Mouse (Mus musculus) embryonic facial prominence, embryonic 10.5 days (tissue): ENCODE results near the gene Igll1. TPM values are rescaled to one million over a fixed set of nuclear protein-coding genes. Genes with fewer than 3 reads are reported as not detected.
A peak's percentile ranks its signal among the peaks of the same experiment; 100 is the strongest.
"Not testable (repeated sequence)": the region's sequence is repeated elsewhere in the genome, so short reads cannot be mapped to it uniquely, and the experiment has no call there.

ENCODE experiments used
- DNase-seq: peaks from one replicate; pipeline ENCODE4 v3.0.0-alpha.2; 2017; ENCODE audit warnings: low spot score
- H3K27ac ChIP-seq: fragments of 300-500 bp; sonication (generic); replicated peaks from 2 replicates; pipeline ENCODE4 v1.5.1; 2016; ENCODE audit warnings: mild to moderate bottlenecking
- H3K27me3 ChIP-seq: fragments of 300-500 bp; sonication (generic); replicated peaks from 2 replicates; pipeline ENCODE4 v1.6.1; 2016; ENCODE audit warnings: low read depth, mild to moderate bottlenecking; ENCODE audit not compliant: poor library complexity, severe bottlenecking
- H3K36me3 ChIP-seq: fragments of 300-500 bp; sonication (generic); replicated peaks from 2 replicates; pipeline ENCODE4 v1.6.1; 2016; ENCODE audit warnings: mild to moderate bottlenecking, moderate library complexity
- H3K4me1 ChIP-seq: fragments of 300-500 bp; sonication (generic); 2 replicates; pipeline ENCODE4 v1.6.1; 2016
- H3K4me3 ChIP-seq: fragments of 300-500 bp; sonication (generic); 2 replicates; pipeline ENCODE4 v1.5.1; 2016; ENCODE audit warnings: mild to moderate bottlenecking, moderate library complexity
- H3K9me3 ChIP-seq: fragments of 300-500 bp; sonication (generic); 2 replicates; pipeline ENCODE4 v1.6.1; 2016; ENCODE audit warnings: mild to moderate bottlenecking
- WGBS: fragments of 180-500 bp; shearing (Covaris S2); methylation state at CpG from one replicate; pipeline ENCODE4 v1.1.7; 2016; 5-methylcytosine and 5-hydroxymethylcytosine counted together
- polyA plus RNA-seq: library from polyadenylated mRNA; unstranded; fragments of >200 nt; fragmentation: Nextera tagmentation; extraction: Ambion mirVana; gene quantifications from 2 replicates; pipeline ENCODE4 v1.2.1, GENCODE M21; 2016

Igll1 gene
- polyA plus RNA-seq, 1 experiment from 2014 or later = not detected

GRCm38 (mm10) chr16:16870617-16871331 lies 7.0 kb upstream of the Igll1 start, which contains the start of the genes Top3b and Vpreb1:
Gene Top3b (plus strand): TSS chr16:16870736.
Gene Vpreb1 (minus strand): TSS chr16:16870843.
- DNase-seq = peak; percentile 96
- H3K27ac ChIP-seq = peak within 1 kb of the TSS; percentile 95
- H3K4me1 ChIP-seq = peaks cover 16% of the 10 kb centered on the region
- no peaks in the 10 kb centered on the region for H3K27me3 ChIP-seq
- H3K9me3 ChIP-seq = 0 out of 2 replicates have a peak, but pooled peaks cover under 1% of the 10 kb centered on the region
- under 1% methylated on average over 49 of the region's 49 CpGs for WGBS
- H3K36me3 ChIP-seq = peaks cover 12% of the 10 kb centered on the region
- H3K4me3 ChIP-seq = peak within 1 kb of the TSS; percentile 83

DNA sequence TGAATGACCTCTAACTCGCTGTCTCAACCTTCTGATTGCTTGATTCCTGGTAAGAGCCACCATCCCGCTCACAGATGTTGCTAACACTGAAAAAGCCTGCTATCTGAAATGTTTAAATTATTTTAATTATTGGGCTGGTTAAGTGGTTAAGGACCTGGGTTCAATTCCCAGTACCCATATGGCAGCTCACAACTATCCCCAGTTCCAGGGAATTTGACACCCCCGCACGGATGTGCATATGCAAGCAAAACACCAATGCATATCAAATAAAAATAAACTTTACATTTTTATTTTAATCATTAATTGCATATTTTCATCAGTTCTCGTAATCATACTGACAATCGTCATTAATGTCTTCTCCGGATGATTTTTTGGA lies 6.4 kb upstream of the Igll1 start:
- WGBS = 34% methylated on average over 7 of the region's 7 CpGs
- DNase-seq = peak; percentile 15
- H3K36me3 ChIP-seq = peaks cover 6% of the 10 kb centered on the region
- peak overlapping the region; percentile 95 for H3K27ac ChIP-seq
- peak overlapping the region; percentile 83 for H3K4me3 ChIP-seq
- no peaks in the 10 kb centered on the region for H3K27me3 ChIP-seq
- no peaks in the 10 kb centered on the region for H3K9me3 ChIP-seq
- H3K4me1 ChIP-seq = peaks cover 17% of the 10 kb centered on the region

DNA sequence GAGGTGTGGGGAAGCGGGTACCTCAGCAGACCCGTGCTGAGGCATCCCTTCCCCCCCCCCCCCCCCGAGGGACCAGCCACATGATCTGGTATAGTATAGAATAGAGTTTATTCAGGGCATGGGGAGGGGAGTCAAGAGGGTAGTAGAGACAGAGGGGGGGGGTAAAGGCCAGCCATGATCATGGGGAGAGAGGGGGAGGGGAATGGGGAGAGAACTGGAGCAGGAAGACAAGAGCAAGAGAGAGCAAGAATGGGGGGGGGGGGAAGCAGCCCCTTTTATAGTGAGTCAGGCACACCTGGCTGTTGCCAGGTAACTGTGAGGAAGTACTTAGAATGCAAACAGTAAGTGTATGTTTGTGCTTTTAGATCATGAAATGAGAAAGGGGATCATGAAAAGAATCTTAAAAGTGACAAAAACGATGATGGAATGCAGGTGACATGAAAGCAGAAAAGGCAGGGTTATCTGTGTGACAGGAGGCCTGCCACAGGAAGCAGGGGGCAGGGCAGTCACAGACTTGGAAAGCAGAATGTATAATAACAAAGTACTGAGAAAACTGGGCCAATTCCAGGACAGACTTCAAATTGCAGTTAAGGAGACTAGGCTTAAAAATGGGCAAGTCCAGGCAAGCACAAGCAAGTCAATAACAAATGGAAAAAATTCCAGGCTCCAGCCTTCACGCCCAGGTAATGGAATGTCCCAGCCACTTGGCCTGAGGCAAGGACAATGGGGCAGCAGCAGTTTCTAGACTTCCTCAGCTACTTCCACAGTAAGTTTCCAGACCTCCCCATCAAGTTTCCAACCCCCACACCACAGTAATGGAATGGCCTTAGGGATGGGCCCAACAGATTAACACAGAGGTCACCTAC lies 2.1 kb upstream of the Igll1 start:
- H3K4me3 ChIP-seq = no peak overlapping the region
- WGBS = 46% methylated on average over 5 of the region's 5 CpGs
- no peaks in the 10 kb centered on the region for H3K9me3 ChIP-seq
- peaks cover 7% of the 10 kb centered on the region; the same call in 1 of the 2 replicates for H3K4me1 ChIP-seq
- no peaks in the 10 kb centered on the region for H3K27me3 ChIP-seq
- no peaks in the 10 kb centered on the region for H3K36me3 ChIP-seq
- no peak overlapping the region for H3K27ac ChIP-seq
- DNase-seq = peak; percentile 37

DNA sequence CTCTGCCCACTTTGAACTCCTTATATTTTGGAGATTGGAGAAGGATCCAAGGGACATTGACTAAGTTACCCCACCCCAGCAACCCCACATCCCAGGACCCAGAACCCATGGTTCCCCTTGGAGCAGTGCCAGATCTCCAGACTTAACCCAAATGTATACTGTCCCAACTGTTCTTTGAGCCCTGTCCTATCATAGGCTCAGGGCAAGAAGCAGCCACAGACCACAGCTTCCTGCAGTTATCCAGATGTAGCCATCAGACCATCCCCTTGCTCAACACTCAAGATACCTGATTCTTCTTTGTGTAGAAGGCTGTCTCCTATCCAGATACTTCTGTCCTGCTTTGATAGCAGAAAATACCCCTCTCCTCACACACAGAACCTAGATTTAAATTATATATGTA lies 1.4 kb upstream of the Igll1 start:
- peaks cover 7% of the 10 kb centered on the region; the same call in 1 of the 2 replicates for H3K4me1 ChIP-seq
- H3K27ac ChIP-seq = no peak overlapping the region
- no peaks in the 10 kb centered on the region for H3K27me3 ChIP-seq
- H3K36me3 ChIP-seq = no peaks in the 10 kb centered on the region
- DNase-seq = no peak
- no peaks in the 10 kb centered on the region for H3K9me3 ChIP-seq
- no peak overlapping the region for H3K4me3 ChIP-seq

DNA sequence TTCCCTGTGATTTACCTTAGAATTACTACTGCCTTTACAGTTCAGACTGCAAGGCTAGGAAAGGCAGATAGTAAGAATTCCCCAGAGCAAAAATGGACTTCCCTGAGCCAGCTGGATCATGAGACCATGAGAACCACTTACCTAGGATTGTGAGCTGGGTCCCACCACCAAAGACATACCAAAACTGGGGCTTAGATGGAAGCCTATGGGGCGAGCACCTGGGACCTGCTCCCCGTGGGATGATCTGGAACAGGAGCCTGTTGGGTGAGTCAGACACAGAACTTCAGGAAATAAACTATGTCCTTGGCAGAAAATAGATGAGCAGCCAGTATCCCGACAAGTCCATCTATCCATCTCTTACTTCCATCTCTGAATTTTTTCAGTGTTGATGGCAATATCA lies 1.5 kb downstream of the Igll1 start:
- no peaks in the 10 kb centered on the region for H3K27me3 ChIP-seq
- no peak overlapping the region for H3K27ac ChIP-seq
- H3K36me3 ChIP-seq = no peaks in the 10 kb centered on the region
- no peak for DNase-seq
- WGBS = 79% methylated on average over 3 of the region's 3 CpGs
- peaks cover 7% of the 10 kb centered on the region; the same call in 1 of the 2 replicates for H3K4me1 ChIP-seq
- no peak overlapping the region for H3K4me3 ChIP-seq
- no peaks in the 10 kb centered on the region for H3K9me3 ChIP-seq

GRCm38 (mm10) chr16:16856731-16857476 lies 6.9 kb downstream of the Igll1 start:
- H3K9me3 ChIP-seq = no peaks in the 10 kb centered on the region
- no peak overlapping the region for H3K27ac ChIP-seq
- 75% methylated on average over 13 of the region's 13 CpGs for WGBS
- no peak overlapping the region for H3K4me3 ChIP-seq
- no peaks in the 10 kb centered on the region for H3K4me1 ChIP-seq
- H3K36me3 ChIP-seq = no peaks in the 10 kb centered on the region
- DNase-seq = no peak
- no peaks in the 10 kb centered on the region for H3K27me3 ChIP-seq

- not testable (repeated sequence) for H3K36me3 ChIP-seq, H3K9me3 ChIP-seq, DNase-seq, H3K27me3 ChIP-seq, H3K4me1 ChIP-seq, H3K4me3 ChIP-seq, H3K27ac ChIP-seq
- 83% methylated on average over 9 of the region's 9 CpGs for WGBS
Measured at GRCm38 (mm10) chr16:16856054-16856453, 7.7 kb downstream of the Igll1 start.

GRCm38 (mm10) chr16:16855541-16855940 lies 8.2 kb downstream of the Igll1 start:
- no peak for DNase-seq
- no peaks in the 10 kb centered on the region for H3K36me3 ChIP-seq
- H3K9me3 ChIP-seq = 0 out of 2 replicates have a peak, but pooled peaks cover 2% of the 10 kb centered on the region
- H3K27ac ChIP-seq = no peak overlapping the region
- 86% methylated on average over 1 of the region's 1 CpGs for WGBS
- no peaks in the 10 kb centered on the region for H3K4me1 ChIP-seq
- no peak overlapping the region for H3K4me3 ChIP-seq
- H3K27me3 ChIP-seq = no peaks in the 10 kb centered on the region

DNA sequence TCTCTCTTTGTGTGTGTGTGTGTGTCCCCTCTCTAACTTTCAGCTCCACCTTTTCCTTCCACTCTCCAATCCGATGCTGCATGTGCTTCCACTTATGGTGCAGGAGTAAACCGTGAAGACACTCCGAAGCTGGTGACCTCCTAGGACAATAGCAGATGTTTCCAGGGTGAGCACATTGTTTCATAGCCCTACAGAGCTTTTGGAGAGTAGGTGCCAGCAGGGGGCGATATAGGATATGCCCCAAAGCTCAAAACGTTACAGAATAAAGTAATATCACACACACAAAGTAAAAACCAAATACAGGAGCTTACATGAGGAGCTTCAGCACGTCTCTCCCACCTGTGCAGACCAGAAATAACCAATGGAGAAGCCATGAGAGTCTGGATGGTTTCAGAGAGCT lies 8.9 kb downstream of the Igll1 start:
- Histone ChIP-seq H3K27ac (no peak overlapping the region), H3K27me3 (no peaks in the 10 kb centered on the region), H3K4me1 (no peaks in the 10 kb centered on the region), H3K9me3 (0 out of 2 replicates have a peak, but pooled peaks cover 2% of the 10 kb centered on the region), H3K4me3 (no peak overlapping the region), H3K36me3 (no peaks in the 10 kb centered on the region)
- peak; percentile 49 for DNase-seq
- 35% methylated on average over 6 of the region's 6 CpGs for WGBS

DNA sequence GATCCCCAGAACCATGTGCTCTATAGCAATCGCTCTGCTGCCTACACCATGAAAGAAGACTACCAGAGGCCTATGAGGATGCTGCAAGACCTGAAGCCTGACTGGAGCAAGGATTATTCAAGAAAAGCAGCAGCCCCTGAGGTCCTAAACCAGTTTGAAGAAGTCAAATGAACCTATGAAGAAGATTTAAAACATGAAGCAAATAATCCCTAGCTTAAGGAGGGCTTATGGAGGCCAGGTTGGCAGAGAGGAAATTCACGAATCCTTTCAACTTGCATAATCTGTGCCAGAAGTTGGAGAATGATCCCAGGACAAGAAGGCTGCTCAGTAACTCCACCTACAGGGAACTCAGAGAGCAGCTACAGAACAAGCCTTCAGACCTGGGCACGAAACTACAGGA lies 11.4 kb downstream of the Igll1 start:
- Histone ChIP-seq H3K27me3 (no peaks in the 10 kb centered on the region), H3K4me1 (no peaks in the 10 kb centered on the region), H3K27ac (no peak overlapping the region), H3K4me3 (no peak overlapping the region), H3K9me3 (0 out of 2 replicates have a peak, but pooled peaks cover 2% of the 10 kb centered on the region), H3K36me3 (no peaks in the 10 kb centered on the region)
- 82% methylated on average over 3 of the region's 3 CpGs for WGBS
- DNase-seq = no peak

GRCm38 (mm10) chr16:16849196-16849595 lies 14.6 kb downstream of the Igll1 start:
- Histone ChIP-seq H3K4me3 (no peak overlapping the region), H3K27ac (no peak overlapping the region), H3K36me3 (no peaks in the 10 kb centered on the region), H3K4me1 (no peaks in the 10 kb centered on the region), H3K27me3 (no peaks in the 10 kb centered on the region), H3K9me3 (0 out of 2 replicates have a peak, but pooled peaks cover 2% of the 10 kb centered on the region)
- no peak for DNase-seq

DNA sequence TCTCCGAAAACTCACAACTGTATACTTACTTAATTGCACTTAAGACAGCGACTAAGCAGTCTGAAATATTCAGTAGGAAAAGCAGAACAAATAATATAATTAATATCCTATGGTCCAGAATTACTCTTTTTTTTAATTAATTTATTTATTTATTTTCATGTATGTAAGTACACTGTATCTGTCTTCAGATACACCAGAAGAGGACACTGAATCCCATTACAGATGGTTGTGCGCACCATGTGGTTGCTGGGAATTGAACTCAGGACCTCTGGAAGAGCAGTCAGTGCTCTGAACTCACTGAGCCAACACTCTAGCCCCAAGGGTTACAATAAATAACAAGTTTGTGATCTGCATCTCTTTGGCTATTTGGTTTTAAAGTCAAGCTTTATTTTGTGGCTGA lies 34.1 kb downstream of the Igll1 start:
- DNase-seq = no peak
- Histone ChIP-seq H3K9me3 (no peaks in the 10 kb centered on the region), H3K4me3 (peak overlapping the region; percentile 63; the same call in 1 of the 2 replicates), H3K27ac (no peak overlapping the region), H3K27me3 (no peaks in the 10 kb centered on the region), H3K36me3 (no peaks in the 10 kb centered on the region), H3K4me1 (peaks cover 7% of the 10 kb centered on the region; the same call in 1 of the 2 replicates)
- 83% methylated on average over 3 of the region's 3 CpGs for WGBS
